Mouse (Mus musculus) v-Abl transformed pro-B cells (cell line): Measurements from ENCODE around the gene Gli1.
"Not testable (repeated sequence)": the region's sequence is repeated elsewhere in the genome, so short reads cannot be mapped to it uniquely, and the experiment has no call there.

Source experiments
- in situ Hi-C, 2 experiments: fragments of 400-800 bp; cut with MboI; formaldehyde crosslinking; loops; one replicate each; pipeline ENCODE4 v1.15.1; 2025; ENCODE audit not compliant: unreplicated experiment in 2 of 2

Gene Gli1

GRCm38 (mm10) chr10:127326017-127326801 lies 15.6 kb downstream of the Gli1 start:
- in situ Hi-C loops = no loop called here

- in situ Hi-C loops = no loop called here
These were observed 16.2 kb downstream of the Gli1 start for GRCm38 (mm10) chr10:127325454-127326016.

GRCm38 (mm10) chr10:127324495-127324894 lies 17.3 kb downstream of the Gli1 start:
- in situ Hi-C loops = no loop called here

- in situ Hi-C loops = no loop called here
These were observed 18.5 kb downstream of the Gli1 start for GRCm38 (mm10) chr10:127323131-127323855.

- in situ Hi-C loops = no loop called here
These were observed 19.1 kb downstream of the Gli1 start for GRCm38 (mm10) chr10:127322669-127323068.

GRCm38 (mm10) chr10:127322178-127322577 lies 19.6 kb downstream of the Gli1 start:
- in situ Hi-C loops = no loop called here

- in situ Hi-C loops = no loop called here
These were observed 20.2 kb downstream of the Gli1 start, which contains the start of gene Arhgap9 for GRCm38 (mm10) chr10:127321621-127322020. TSS of gene Arhgap9 (plus strand) at chr10:127321964.

- in situ Hi-C loops = no loop called here
These were observed 21.8 kb downstream of the Gli1 start for GRCm38 (mm10) chr10:127319969-127320368.

GRCm38 (mm10) chr10:127318009-127318408 lies 23.8 kb downstream of the Gli1 start:
- in situ Hi-C loops = no loop called here

GRCm38 (mm10) chr10:127317277-127317676 lies 24.5 kb downstream of the Gli1 start:
- in situ Hi-C loops = no loop called here

- in situ Hi-C loops = loop anchor here (5.0 kb wide), 1 partner anchor 53 kb away; the partner anchor contains the start of gene Kif5a (in 2 of the 2)
These were observed 26.8 kb downstream of the Gli1 start for GRCm38 (mm10) chr10:127314950-127315349.

GRCm38 (mm10) chr10:127313516-127313915 lies 28.3 kb downstream of the Gli1 start:
- in situ Hi-C loops = loop anchor here (5.0 kb wide), 1 partner anchor 51 kb away; the partner anchor contains the start of gene Kif5a (in 2 of the 2)

- in situ Hi-C loops = loop anchor here (5.0 kb wide), 1 partner anchor 51 kb away; the partner anchor contains the start of gene Kif5a (in 2 of the 2)
These were observed 28.9 kb downstream of the Gli1 start for GRCm38 (mm10) chr10:127312858-127313257.

GRCm38 (mm10) chr10:127312356-127312676 lies 29.5 kb downstream of the Gli1 start:
- in situ Hi-C loops = loop anchor here (5.0 kb wide), 1 partner anchor 50 kb away; the partner anchor contains the start of gene Kif5a (in 2 of the 2)

- in situ Hi-C loops = loop anchor here (5.0 kb wide), 1 partner anchor 49 kb away; the partner anchor contains the start of gene Kif5a (in 2 of the 2)
These were observed 30.1 kb downstream of the Gli1 start, which contains the start of gene Mars for GRCm38 (mm10) chr10:127311476-127312355. TSS of gene Mars (minus strand) at chr10:127311786.

- in situ Hi-C loops = loop anchor here (5.0 kb wide), 1 partner anchor 48 kb away; the partner anchor contains the start of gene Kif5a (in 2 of the 2)
These were observed 31.0 kb downstream of the Gli1 start for GRCm38 (mm10) chr10:127310523-127311475.

GRCm38 (mm10) chr10:127309167-127309566 lies 32.6 kb downstream of the Gli1 start:
- in situ Hi-C loops = not testable (repeated sequence)

- in situ Hi-C loops = no loop called here
These were observed 38.6 kb downstream of the Gli1 start for GRCm38 (mm10) chr10:127303136-127303535.

GRCm38 (mm10) chr10:127300361-127300760 lies 41.4 kb downstream of the Gli1 start:
- in situ Hi-C loops = no loop called here
